Mouse (Mus musculus): ENCODE measurements around the gene Rab20. TPM values are rescaled to one million over a fixed set of nuclear protein-coding genes. Genes with fewer than 3 reads are reported as not detected.

Gene Rab20
- polyA plus RNA-seq, 1 experiment = 2.0 TPM

GRCm38 (mm10) chr8:11414304-11414703 lies 64.2 kb downstream of the Rab20 start:
- peak; percentile 68 to 84 for DNase-seq (ENCODE audit: extremely low spot score in 1 of 2, low spot score in 1 of 2)

- DNase-seq (ENCODE audit: extremely low spot score in 1 of 2, low spot score in 1 of 2) = no peak
These were observed 66.1 kb downstream of the Rab20 start for GRCm38 (mm10) chr8:11412450-11412849.

- DNase-seq (ENCODE audit: extremely low spot score in 1 of 2, low spot score in 1 of 2) = no peak
These were observed 66.9 kb downstream of the Rab20 start for GRCm38 (mm10) chr8:11411504-11412124.

- DNase-seq (ENCODE audit: extremely low spot score in 1 of 2, low spot score in 1 of 2) = no peak
These were observed 72.6 kb downstream of the Rab20 start for GRCm38 (mm10) chr8:11405722-11406481.

GRCm38 (mm10) chr8:11404614-11405013 lies 73.9 kb downstream of the Rab20 start:
- DNase-seq (ENCODE audit: extremely low spot score in 1 of 2, low spot score in 1 of 2) = no peak

GRCm38 (mm10) chr8:11403813-11404212 lies 74.7 kb downstream of the Rab20 start:
- DNase-seq (ENCODE audit: extremely low spot score in 1 of 2, low spot score in 1 of 2) = no peak

Other genes starting within 250 kb of the Rab20 start
- gene Col4a2, start 165.9 kb downstream of the Rab20 start, polyA plus RNA-seq (2012; rRNA removed) = 34.3 and 39.7 TPM in 2 replicates
- 31.8 and 43.2 TPM in 2 replicates for gene Col4a1, start 165.9 kb downstream of the Rab20 start, polyA plus RNA-seq (2012; rRNA removed)
- gene Naxd, start 18.8 kb upstream of the Rab20 start, polyA plus RNA-seq (2012; rRNA removed) = 107 and 109 TPM in 2 replicates
- 34.9 and 35.9 TPM in 2 replicates for gene Cars2, start 72.1 kb upstream of the Rab20 start, polyA plus RNA-seq (2012; rRNA removed)
- gene Ing1, start 76.9 kb upstream of the Rab20 start, polyA plus RNA-seq (2012; rRNA removed) = 49.8 and 50.4 TPM in 2 replicates
- gene Ankrd10, start 157.0 kb upstream of the Rab20 start, polyA plus RNA-seq (2012; rRNA removed) = 79.1 and 85.9 TPM in 2 replicates
- not detected in 2 replicates for gene 1700016D06Rik, start 222.4 kb upstream of the Rab20 start, polyA plus RNA-seq (2012; rRNA removed)
- 85.1 and 92.8 TPM in 2 replicates for gene Arhgef7, start 249.0 kb upstream of the Rab20 start, polyA plus RNA-seq (2012; rRNA removed)

Measured in frontal cortex, adult 2 months (tissue).